Mouse (Mus musculus) heart, adult 11 months (tissue): ENCODE data around the gene Fblim1.

ENCODE experiments used
- DNase-seq: peaks from one replicate; pipeline ENCODE4 v3.0.0; 2022

Gene Fblim1

DNA sequence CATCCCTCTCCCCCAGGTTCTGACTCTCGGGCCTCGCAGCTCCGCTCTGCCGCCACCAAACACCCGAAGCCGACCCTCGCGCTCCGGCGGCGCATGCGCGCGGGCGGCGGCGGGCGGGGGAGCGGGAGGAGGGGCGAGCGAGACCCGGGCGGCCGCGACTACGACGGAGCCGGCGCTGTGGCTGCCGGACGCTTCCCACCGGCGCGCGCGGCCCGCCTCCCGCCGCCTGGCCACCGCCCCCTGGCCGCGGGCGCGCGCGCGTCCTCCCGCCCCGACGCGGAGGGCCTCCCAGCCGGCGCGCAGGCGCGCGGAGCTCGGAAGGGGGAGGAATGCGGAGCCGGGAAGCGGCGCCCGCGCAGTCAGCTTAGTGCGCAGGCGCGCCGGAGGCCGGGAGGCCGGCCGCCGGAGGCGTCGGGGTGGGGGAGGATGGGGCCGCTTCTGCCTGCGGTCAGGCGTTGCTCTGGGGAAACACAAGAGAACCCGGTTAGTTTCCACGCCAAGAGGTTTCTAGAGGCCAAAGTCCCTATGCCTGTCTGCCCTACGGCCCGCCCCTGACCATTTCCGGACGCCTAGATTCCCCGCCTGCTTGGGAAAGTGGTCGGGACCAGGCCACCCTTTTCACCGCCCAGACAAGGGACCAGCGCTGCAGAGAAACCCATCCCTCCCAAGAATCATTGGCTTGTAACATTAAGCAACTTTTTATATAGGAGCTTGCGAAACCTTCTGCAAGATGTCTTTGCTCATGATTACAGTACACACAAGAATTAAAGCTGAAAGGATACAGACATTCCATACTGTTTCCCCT is 67.3 kb downstream of the Fblim1 start, which contains the start of gene Spen:
Gene Spen (minus strand): TSS at position 190 of the 805 bp plus-strand sequence.
- DNase-seq = peak; percentile 100

DNA sequence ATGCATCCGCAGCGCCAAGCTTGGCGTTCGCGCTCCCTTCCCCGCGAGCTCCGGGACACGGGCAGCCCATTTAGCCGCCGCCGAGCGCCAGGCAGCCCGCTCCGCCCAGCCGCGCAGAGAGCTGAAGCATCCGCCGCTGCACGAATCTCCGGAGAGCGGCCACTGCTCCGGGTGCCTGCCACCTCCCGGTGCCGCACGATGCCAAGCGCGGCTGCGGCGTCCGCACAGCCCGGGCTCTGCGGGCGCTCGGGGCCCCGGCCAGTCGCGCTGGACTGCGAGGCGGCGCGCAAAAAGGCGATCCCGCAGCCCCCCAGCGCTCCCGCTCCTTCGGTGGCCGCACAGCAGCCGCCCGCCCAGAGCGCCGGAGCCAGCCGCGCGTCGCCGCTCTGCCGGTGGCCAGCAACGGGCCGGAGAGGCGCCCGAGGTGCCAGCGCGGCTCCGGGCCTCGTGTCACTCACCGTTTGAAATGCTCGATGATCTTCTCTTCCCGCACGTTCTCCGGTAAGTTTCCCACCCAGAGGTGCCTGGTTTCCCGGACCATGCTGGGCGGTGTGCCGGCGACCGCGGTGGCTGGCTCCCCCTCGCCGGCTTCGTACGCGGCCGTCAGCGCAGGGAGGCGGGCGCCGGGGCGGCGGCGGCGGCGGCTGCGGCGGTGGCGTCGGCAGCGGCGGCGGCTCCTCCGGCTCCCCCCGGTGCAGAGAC is 68.0 kb downstream of the Fblim1 start:
- peak; percentile 96 for DNase-seq

DNA sequence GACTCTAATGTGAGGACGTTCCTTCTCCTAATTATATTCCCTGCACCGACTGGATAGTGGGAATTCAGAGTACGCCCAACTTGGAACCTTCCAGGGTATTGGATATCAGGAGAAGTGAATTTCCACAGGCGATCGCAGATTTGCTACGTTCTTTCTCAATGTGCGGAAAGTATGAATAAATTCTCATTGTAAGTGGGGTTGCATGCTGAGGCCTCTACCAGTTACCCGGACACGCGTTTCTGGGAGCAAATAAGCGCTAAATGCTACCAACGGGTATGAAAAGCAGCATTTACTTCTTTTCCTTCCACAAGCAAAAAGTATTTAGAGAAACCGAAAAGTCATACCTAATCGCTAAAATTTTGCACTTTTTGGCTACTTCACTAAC is 68.7 kb downstream of the Fblim1 start:
- DNase-seq = no peak

GRCm38 (mm10) chr4:141536291-141537225 is 69.3 kb downstream of the Fblim1 start:
- DNase-seq = peak; percentile 97

GRCm38 (mm10) chr4:141534947-141535680 is 70.8 kb downstream of the Fblim1 start:
- peak; percentile 96 for DNase-seq

- peak; percentile 86 for DNase-seq
Measured at GRCm38 (mm10) chr4:141530979-141531378, 74.9 kb downstream of the Fblim1 start.

- peak; percentile 87 for DNase-seq
Measured at GRCm38 (mm10) chr4:141528938-141529337, 77.0 kb downstream of the Fblim1 start.

DNA sequence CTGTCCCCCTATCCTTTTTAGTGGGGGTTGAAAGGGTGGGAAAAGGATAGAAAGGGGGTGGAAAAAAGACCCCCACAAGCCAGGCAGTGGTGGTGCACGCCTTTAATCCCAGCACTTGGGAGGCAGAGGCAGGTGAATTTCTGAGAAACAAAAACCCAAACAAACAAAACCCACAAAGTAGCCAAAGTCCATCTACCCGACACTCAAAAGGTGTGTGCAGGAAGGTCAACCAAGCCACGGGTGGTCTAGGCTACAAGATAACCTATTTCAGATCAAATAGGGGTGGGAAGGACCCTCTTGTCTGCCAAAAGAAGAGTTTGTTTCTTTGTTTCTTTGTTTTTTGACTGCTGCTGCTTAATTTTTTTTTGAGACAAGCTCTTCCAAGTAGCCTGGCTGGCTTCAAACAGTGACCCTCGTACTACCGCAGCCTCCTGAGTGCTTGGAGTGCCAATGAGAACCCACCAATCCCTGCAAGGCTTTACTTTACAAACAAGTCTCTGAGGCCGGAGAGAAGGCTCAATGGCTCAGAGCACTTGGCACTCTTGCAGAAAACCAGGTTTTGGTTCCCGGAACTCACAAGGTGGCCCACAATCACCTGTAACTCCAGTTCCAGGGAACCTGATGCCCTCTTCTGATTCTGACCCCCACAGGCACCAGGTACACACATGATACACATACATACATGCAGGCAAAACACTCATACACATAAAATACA is 78.8 kb downstream of the Fblim1 start:
- DNase-seq = no peak
